Mouse (Mus musculus): ENCODE results near the gene Inpp5a. TPM values are rescaled to one million over a fixed set of nuclear protein-coding genes. Genes with fewer than 3 reads are reported as not detected.
A peak's percentile ranks its signal among the peaks of the same experiment; 100 is the strongest.

The Inpp5a gene
- polyA plus RNA-seq, 1 experiment from 2014 or later: 25.2 TPM

DNA sequence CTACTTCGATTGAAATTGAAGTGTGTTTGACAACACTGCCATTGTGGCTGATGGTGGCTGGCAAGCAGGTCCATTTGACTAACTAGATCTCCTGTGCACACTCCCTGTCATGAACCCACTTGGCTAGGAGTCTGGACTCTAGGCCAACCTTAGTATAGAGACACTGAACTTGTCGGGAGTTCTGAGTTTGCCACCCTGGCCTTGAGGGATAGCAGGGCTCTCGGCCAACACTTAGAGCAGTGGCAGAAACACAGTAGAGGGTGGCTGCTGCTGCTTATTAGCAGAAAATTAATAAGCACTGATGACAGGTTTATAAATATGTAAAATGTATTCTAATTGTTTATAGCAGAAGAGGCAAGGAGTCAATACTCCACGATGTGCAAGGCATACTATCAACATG is 120.0 kb downstream of the Inpp5a start:
- no peak for DNase-seq (ENCODE audit: low spot score, missing footprints)
- Histone ChIP-seq H3K27ac (ENCODE audit: low read depth, low read length) (no peak overlapping the region), H3K9me3 (ENCODE audit: control insufficient read depth, low read length) (no peaks in the 10 kb centered on the region), H3K4me2 (no peak overlapping the region), H3K27me3 (ENCODE audit: control insufficient read depth, insufficient read depth, low read length) (peaks cover 2% of the 10 kb centered on the region; the same call in 1 of the 2 replicates), H3K9ac (ENCODE audit: low read length) (no peak overlapping the region), H3K4me1 (ENCODE audit: control insufficient read depth, insufficient read depth, low read length) (peaks cover 6% of the 10 kb centered on the region), H3K36me3 (ENCODE audit: control insufficient read depth, insufficient read depth, low read length) (no peaks in the 10 kb centered on the region), H3K4me3 (ENCODE audit: low read depth, low read length) (no peak overlapping the region)
- WGBS: 96% methylated on average over 4 of the region's 4 CpGs
- ATAC-seq (ENCODE audit: low FRiP score): no peak

DNA sequence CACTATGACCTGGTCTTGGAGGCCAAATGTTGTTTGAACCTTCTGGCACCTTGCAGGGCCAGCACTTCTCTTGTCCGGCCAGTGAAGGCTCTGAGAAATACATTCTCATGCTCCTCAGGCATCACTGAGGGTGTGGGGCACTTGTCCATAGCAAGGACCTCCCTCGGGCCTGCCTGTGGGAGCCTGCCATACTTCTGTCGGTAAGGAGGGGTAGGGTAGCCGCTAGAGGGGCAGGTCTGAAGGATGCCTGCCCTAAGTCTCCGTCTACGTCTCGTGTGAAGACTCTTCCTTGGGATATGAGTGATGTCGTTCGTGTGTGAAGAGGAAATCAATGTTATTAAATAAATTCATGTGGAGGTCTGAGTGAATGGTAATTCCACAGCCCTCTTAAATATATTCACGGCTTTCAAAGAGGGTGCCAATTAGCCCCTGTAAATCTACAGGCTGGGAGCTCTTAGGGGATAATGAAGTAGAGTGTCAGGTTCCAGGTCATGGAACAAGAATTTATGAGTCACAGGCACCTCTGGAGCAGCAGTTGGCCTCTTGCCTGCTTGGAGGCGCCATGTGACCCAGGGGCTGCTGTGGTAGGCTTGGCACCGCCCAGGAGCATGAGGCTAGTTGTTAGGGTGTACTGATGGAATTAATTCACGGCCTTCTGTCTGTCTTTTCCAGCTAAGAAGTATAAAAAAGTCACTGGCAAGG is 127.2 kb downstream of the Inpp5a start:
- peaks cover 2% of the 10 kb centered on the region; the same call in 1 of the 2 replicates for H3K27me3 ChIP-seq (ENCODE audit: control insufficient read depth, insufficient read depth, low read length)
- ATAC-seq (ENCODE audit: low FRiP score): no peak
- WGBS: 88% methylated on average over 13 of the region's 13 CpGs

DNA sequence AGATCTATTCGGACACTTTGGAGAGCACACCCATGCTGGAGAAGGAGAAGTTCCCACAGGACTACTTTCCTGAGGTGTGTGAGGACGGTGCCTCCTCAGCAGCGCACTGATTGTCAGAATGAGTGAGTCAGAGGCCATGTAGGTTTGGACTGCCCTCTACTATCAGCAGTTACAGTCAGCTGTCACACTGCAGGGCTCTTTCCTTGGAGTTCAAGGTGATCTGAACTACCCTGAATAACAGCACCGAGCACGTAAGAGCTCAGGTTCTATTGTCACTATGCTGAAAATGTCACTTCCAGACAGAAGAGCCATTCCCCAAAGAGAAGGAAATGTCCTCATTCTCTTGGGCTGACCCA is 127.7 kb downstream of the Inpp5a start:
- ATAC-seq (ENCODE audit: low FRiP score) (no peak), DNase-seq (ENCODE audit: low spot score, missing footprints) (peak; percentile 81)
- 90% methylated on average over 5 of the region's 5 CpGs for WGBS
- H3K9ac ChIP-seq (ENCODE audit: low read length): no peak overlapping the region
- H3K27ac ChIP-seq (ENCODE audit: low read depth, low read length): no peak overlapping the region
- H3K27me3 ChIP-seq (ENCODE audit: control insufficient read depth, insufficient read depth, low read length): peaks cover 2% of the 10 kb centered on the region; the same call in 1 of the 2 replicates
- no peaks in the 10 kb centered on the region for H3K4me1 ChIP-seq (ENCODE audit: control insufficient read depth, insufficient read depth, low read length)
- no peaks in the 10 kb centered on the region for H3K9me3 ChIP-seq (ENCODE audit: control insufficient read depth, low read length)
- H3K4me3 ChIP-seq (ENCODE audit: low read depth, low read length): no peak overlapping the region
- no peak overlapping the region for H3K4me2 ChIP-seq
- no peaks in the 10 kb centered on the region for H3K36me3 ChIP-seq (ENCODE audit: control insufficient read depth, insufficient read depth, low read length)

More for the DNA sequence above, 127.2 kb downstream of the Inpp5a start:
- Histone ChIP-seq H3K4me3 (ENCODE audit: low read depth, low read length) (no peak overlapping the region), H3K36me3 (ENCODE audit: control insufficient read depth, insufficient read depth, low read length) (no peaks in the 10 kb centered on the region), H3K27ac (ENCODE audit: low read depth, low read length) (no peak overlapping the region), H3K9me3 (ENCODE audit: control insufficient read depth, low read length) (no peaks in the 10 kb centered on the region), H3K4me1 (ENCODE audit: control insufficient read depth, insufficient read depth, low read length) (no peaks in the 10 kb centered on the region), H3K9ac (ENCODE audit: low read length) (no peak overlapping the region), H3K4me2 (no peak overlapping the region)
- DNase-seq (ENCODE audit: low spot score, missing footprints): peak; percentile 56

GRCm38 (mm10) chr7:139518352-139518751 is 129.4 kb downstream of the Inpp5a start:
- H3K4me1 ChIP-seq (ENCODE audit: control insufficient read depth, insufficient read depth, low read length): no peaks in the 10 kb centered on the region
- H3K36me3 ChIP-seq (ENCODE audit: control insufficient read depth, insufficient read depth, low read length): no peaks in the 10 kb centered on the region
- H3K27ac ChIP-seq (ENCODE audit: low read depth, low read length): no peak overlapping the region
- 67% methylated on average over 3 of the region's 3 CpGs for WGBS
- H3K4me2 ChIP-seq: no peak overlapping the region
- no peaks in the 10 kb centered on the region for H3K9me3 ChIP-seq (ENCODE audit: control insufficient read depth, low read length)
- no peak for ATAC-seq (ENCODE audit: low FRiP score)
- DNase-seq (ENCODE audit: low spot score, missing footprints): peak; percentile 19
- H3K4me3 ChIP-seq (ENCODE audit: low read depth, low read length): no peak overlapping the region
- peaks cover 15% of the 10 kb centered on the region for H3K27me3 ChIP-seq (ENCODE audit: control insufficient read depth, insufficient read depth, low read length)
- H3K9ac ChIP-seq (ENCODE audit: low read length): no peak overlapping the region

GRCm38 (mm10) chr7:139528309-139529076 is 139.6 kb downstream of the Inpp5a start:
- Histone ChIP-seq H3K4me1 (ENCODE audit: control insufficient read depth, insufficient read depth, low read length) (peaks cover 26% of the 10 kb centered on the region), H3K27me3 (ENCODE audit: control insufficient read depth, insufficient read depth, low read length) (peaks cover 77% of the 10 kb centered on the region), H3K9ac (ENCODE audit: low read length) (no peak overlapping the region), H3K4me2 (peak overlapping the region; percentile 7; the same call in 1 of the 2 replicates), H3K4me3 (ENCODE audit: low read depth, low read length) (no peak overlapping the region), H3K36me3 (ENCODE audit: control insufficient read depth, insufficient read depth, low read length) (no peaks in the 10 kb centered on the region), H3K9me3 (ENCODE audit: control insufficient read depth, low read length) (no peaks in the 10 kb centered on the region), H3K27ac (ENCODE audit: low read depth, low read length) (peak overlapping the region; percentile 67)
- DNase-seq (ENCODE audit: low spot score, missing footprints) (peak; percentile 97), ATAC-seq (ENCODE audit: low FRiP score) (peak; percentile 96)
- WGBS: 9% methylated on average over 15 of the region's 15 CpGs

DNA sequence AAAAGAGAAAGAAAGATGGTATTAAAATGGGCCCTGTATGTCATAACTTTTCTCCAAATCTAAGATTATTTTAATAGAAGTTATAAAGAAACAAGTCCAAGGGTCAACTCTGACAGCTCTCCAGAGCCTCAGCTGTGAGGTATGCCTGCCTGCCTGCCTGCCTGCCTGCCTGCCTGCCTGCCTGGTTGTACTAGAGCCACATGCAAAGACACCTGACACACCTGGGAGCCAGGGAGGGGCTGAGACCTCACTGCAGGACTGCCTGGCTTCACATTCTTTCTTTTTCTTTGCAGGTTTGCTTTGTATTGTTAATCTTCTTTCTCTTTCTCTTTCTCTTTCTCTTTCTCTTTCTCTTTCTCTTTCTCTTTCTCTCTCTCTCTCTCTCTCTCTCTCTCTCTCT is 140.3 kb downstream of the Inpp5a start:
- peaks cover 77% of the 10 kb centered on the region for H3K27me3 ChIP-seq (ENCODE audit: control insufficient read depth, insufficient read depth, low read length)
- H3K9me3 ChIP-seq (ENCODE audit: control insufficient read depth, low read length): no peaks in the 10 kb centered on the region
- DNase-seq (ENCODE audit: low spot score, missing footprints): no peak
- H3K4me1 ChIP-seq (ENCODE audit: control insufficient read depth, insufficient read depth, low read length): peaks cover 26% of the 10 kb centered on the region
- no peak overlapping the region for H3K4me2 ChIP-seq
- ATAC-seq (ENCODE audit: low FRiP score): no peak
- no peak overlapping the region for H3K4me3 ChIP-seq (ENCODE audit: low read depth, low read length)
- H3K36me3 ChIP-seq (ENCODE audit: control insufficient read depth, insufficient read depth, low read length): no peaks in the 10 kb centered on the region
- H3K9ac ChIP-seq (ENCODE audit: low read length): no peak overlapping the region
- H3K27ac ChIP-seq (ENCODE audit: low read depth, low read length): 0 out of 2 replicates have a peak overlapping the region, but pooled peaks have one; percentile 32

DNA sequence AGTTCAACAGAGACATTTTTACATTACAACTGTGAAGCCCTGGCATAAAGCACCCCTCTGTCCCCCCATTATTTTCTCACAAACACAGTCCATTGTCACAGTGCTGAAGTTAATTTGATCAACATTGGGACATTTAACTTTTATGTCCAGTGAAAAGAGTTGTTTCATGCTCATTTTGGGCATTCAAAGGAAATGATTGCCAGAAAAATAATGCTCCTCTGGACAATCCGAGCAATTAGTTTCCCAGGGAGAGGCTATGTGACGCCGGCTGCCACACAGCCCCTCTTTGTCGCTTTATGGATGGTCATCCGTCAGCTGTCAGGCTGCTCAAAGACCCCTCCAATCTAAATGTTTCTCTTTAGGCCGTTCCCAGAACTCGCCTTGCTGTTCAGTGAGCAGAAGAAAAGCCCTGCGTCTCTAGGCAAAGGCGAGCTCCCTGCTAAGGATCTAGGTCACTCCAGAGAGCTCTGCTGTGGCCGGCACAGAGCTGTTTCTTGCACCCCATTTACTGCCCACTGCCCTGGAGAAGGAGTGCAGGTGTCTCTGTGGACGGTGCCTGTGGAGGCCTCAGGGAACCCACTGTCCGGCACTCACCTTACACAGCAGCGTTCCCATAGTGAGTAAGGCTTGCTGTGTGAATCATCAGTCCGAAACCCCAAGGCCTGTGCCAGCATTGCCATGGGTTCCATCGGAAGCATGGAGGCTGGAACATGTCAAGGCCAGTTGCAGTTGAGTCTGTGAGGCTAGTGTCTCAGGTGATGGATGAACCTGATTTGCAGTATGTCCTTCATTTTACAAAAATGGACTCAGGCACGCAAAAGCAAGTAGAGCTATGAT is 141.9 kb downstream of the Inpp5a start:
- no peak overlapping the region for H3K4me3 ChIP-seq (ENCODE audit: low read depth, low read length)
- H3K4me2 ChIP-seq: no peak overlapping the region
- peak overlapping the region; percentile 30 for H3K27ac ChIP-seq (ENCODE audit: low read depth, low read length)
- H3K27me3 ChIP-seq (ENCODE audit: control insufficient read depth, insufficient read depth, low read length): peaks cover 80% of the 10 kb centered on the region
- no peak overlapping the region for H3K9ac ChIP-seq (ENCODE audit: low read length)
- no peaks in the 10 kb centered on the region for H3K9me3 ChIP-seq (ENCODE audit: control insufficient read depth, low read length)
- ATAC-seq (ENCODE audit: low FRiP score) (peak; percentile 23; the same call in 1 of the 2 replicates), DNase-seq (ENCODE audit: low spot score, missing footprints) (peak; percentile 87)
- 42% methylated on average over 16 of the region's 16 CpGs for whole genome bisulfite sequencing
- peaks cover 26% of the 10 kb centered on the region for H3K4me1 ChIP-seq (ENCODE audit: control insufficient read depth, insufficient read depth, low read length)
- H3K36me3 ChIP-seq (ENCODE audit: control insufficient read depth, insufficient read depth, low read length): no peaks in the 10 kb centered on the region

DNA sequence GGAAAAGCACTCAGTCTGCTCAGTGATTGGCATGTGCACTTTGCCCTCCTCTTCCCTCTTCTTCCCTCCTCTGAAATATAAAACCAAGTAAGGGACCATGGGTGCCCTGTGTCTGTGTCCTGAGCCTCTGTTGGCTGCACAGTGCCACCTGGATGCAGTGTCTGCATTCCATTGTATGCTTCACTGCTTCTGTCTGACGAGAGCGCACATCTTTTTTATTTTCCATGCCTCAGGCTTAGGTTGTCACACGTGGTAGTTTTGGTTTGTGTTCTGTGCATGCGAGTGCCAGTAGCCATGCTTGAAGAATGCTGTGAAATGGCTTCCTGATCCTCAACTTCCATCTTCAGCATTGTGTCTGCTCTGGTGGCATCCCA is 142.5 kb downstream of the Inpp5a start:
- H3K4me3 ChIP-seq (ENCODE audit: low read depth, low read length): no peak overlapping the region
- no peak overlapping the region for H3K9ac ChIP-seq (ENCODE audit: low read length)
- no peak for ATAC-seq (ENCODE audit: low FRiP score)
- H3K36me3 ChIP-seq (ENCODE audit: control insufficient read depth, insufficient read depth, low read length): no peaks in the 10 kb centered on the region
- DNase-seq (ENCODE audit: low spot score, missing footprints): peak; percentile 65
- H3K9me3 ChIP-seq (ENCODE audit: control insufficient read depth, low read length): no peaks in the 10 kb centered on the region
- H3K27me3 ChIP-seq (ENCODE audit: control insufficient read depth, insufficient read depth, low read length): peaks cover 80% of the 10 kb centered on the region
- no peak overlapping the region for H3K4me2 ChIP-seq
- H3K27ac ChIP-seq (ENCODE audit: low read depth, low read length): no peak overlapping the region
- peaks cover 26% of the 10 kb centered on the region for H3K4me1 ChIP-seq (ENCODE audit: control insufficient read depth, insufficient read depth, low read length)
- WGBS: 69% methylated on average over 4 of the region's 4 CpGs

Data from midbrain, embryonic 11.5 days (tissue).